Mouse (Mus musculus) thymus, adult 2 months (tissue): ENCODE measurements around the gene Fhit.

Source experiments
- CTCF ChIP-seq: fragments of 200-500 bp; IDR thresholded peaks from 2 replicates; pipeline ENCODE4 v1.5.1; 2012; ENCODE audit warnings: mild to moderate bottlenecking, control low read depth, low read length, moderate library complexity, borderline replicate concordance; ENCODE audit not compliant: control insufficient read depth, poor library complexity, insufficient read depth; ENCODE audit errors: extremely low read depth
- POLR2A ChIP-seq: fragments of 200-500 bp; IDR thresholded peaks from 2 replicates; pipeline ENCODE4 v1.6.1; 2012; ENCODE audit warnings: mild to moderate bottlenecking, low read length, control low read depth, moderate library complexity; ENCODE audit not compliant: control insufficient read depth, poor library complexity, insufficient read depth; ENCODE audit errors: extremely low read depth

DNA sequence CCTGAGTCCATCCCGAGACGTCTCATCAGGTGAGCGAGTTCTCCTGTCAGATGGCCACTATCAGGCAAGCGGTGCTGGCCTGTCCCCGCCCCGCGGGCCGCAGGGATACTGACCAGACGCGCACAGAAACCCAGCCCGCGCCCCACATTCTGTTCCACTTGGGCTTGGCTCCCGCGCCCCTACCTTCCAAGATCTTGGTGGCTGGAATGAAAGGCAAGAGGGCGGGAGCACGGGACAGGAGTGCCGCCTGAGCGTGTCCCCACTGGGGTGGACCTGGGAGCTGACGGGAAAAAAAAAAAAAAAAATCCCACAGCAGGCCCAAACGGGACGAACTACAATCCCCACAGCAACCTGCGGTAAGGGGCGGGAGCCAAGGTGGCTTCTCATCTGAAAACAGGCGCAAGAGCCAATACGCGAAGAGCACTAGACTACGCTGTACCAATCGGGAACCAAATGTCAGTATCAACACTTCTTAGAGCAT is at the start of gene Fhit:
- TF ChIP-seq CTCF (no peak), POLR2A (no peak)
